Mouse (Mus musculus): Measurements from ENCODE around the gene Cryba2. TPM values are rescaled to one million over a fixed set of nuclear protein-coding genes. Genes with fewer than 3 reads are reported as not detected.

The Cryba2 gene
- polyA plus RNA-seq, 1 experiment from 2014 or later, result not detected

GRCm38 (mm10) chr1:74915706-74916105, 22.8 kb upstream of the Cryba2 start:
- H3K4me2 ChIP-seq (ENCODE audit: low read length), result peak overlapping the region; percentile 32
- H3K36me3 ChIP-seq (ENCODE audit: control insufficient read depth, insufficient read depth), result no peaks in the 10 kb centered on the region
- H3K4me3 ChIP-seq (replicated peaks; ENCODE audit: low read length), result no peak overlapping the region
- H3K4me1 ChIP-seq (replicated peaks; ENCODE audit: control insufficient read depth, insufficient read depth, low read length), result 0 out of 2 replicates have a peak, but pooled peaks cover 2% of the 10 kb centered on the region
- H3K9ac ChIP-seq (replicated peaks; ENCODE audit: low read depth, low read length), result no peak overlapping the region
- no peak overlapping the region for H3K27ac ChIP-seq (ENCODE audit: low read length)
- WGBS, result 20% methylated on average over 13 of the region's 13 CpGs
- no peak for ATAC-seq
- H3K9me3 ChIP-seq (ENCODE audit: control insufficient read depth, low read length), result peaks cover 2% of the 10 kb centered on the region; the same call in 1 of the 2 replicates
- H3K27me3 ChIP-seq (replicated peaks; ENCODE audit: control insufficient read depth, insufficient read depth, low read length), result 0 out of 2 replicates have a peak, but pooled peaks cover 4% of the 10 kb centered on the region

- H3K27me3 ChIP-seq (replicated peaks; ENCODE audit: control insufficient read depth, insufficient read depth, low read length), result peaks cover 29% of the 10 kb centered on the region
- H3K4me3 ChIP-seq (replicated peaks; ENCODE audit: low read length), result no peak overlapping the region
- H3K9ac ChIP-seq (replicated peaks; ENCODE audit: low read depth, low read length), result no peak overlapping the region
- no peak overlapping the region for H3K4me2 ChIP-seq (ENCODE audit: low read length)
- no peak overlapping the region for H3K27ac ChIP-seq (ENCODE audit: low read length)
- no peaks in the 10 kb centered on the region for H3K36me3 ChIP-seq (ENCODE audit: control insufficient read depth, insufficient read depth)
- H3K4me1 ChIP-seq (replicated peaks; ENCODE audit: control insufficient read depth, insufficient read depth, low read length), result peaks cover 14% of the 10 kb centered on the region
- no peak for ATAC-seq
- WGBS, result 24% methylated on average over 6 of the region's 6 CpGs
- H3K9me3 ChIP-seq (ENCODE audit: control insufficient read depth, low read length), result no peaks in the 10 kb centered on the region
Measured at GRCm38 (mm10) chr1:74902191-74902590, 9.2 kb upstream of the Cryba2 start.

- H3K9me3 ChIP-seq (ENCODE audit: control insufficient read depth, low read length), result no peaks in the 10 kb centered on the region
- no peak overlapping the region for H3K4me3 ChIP-seq (replicated peaks; ENCODE audit: low read length)
- peaks cover 30% of the 10 kb centered on the region for H3K27me3 ChIP-seq (replicated peaks; ENCODE audit: control insufficient read depth, insufficient read depth, low read length)
- no peak overlapping the region for H3K9ac ChIP-seq (replicated peaks; ENCODE audit: low read depth, low read length)
- no peak overlapping the region for H3K4me2 ChIP-seq (ENCODE audit: low read length)
- H3K36me3 ChIP-seq (ENCODE audit: control insufficient read depth, insufficient read depth), result no peaks in the 10 kb centered on the region
- peaks cover 14% of the 10 kb centered on the region for H3K4me1 ChIP-seq (replicated peaks; ENCODE audit: control insufficient read depth, insufficient read depth, low read length)
- 2% methylated on average over 3 of the region's 3 CpGs for WGBS
- H3K27ac ChIP-seq (ENCODE audit: low read length), result no peak overlapping the region
- ATAC-seq, result no peak
Measured at GRCm38 (mm10) chr1:74901686-74902085, 8.7 kb upstream of the Cryba2 start.

GRCm38 (mm10) chr1:74900341-74901285, 7.7 kb upstream of the Cryba2 start:
- no peak for ATAC-seq
- Histone ChIP-seq H3K9me3 (ENCODE audit: control insufficient read depth, low read length) (no peaks in the 10 kb centered on the region), H3K4me3 (replicated peaks; ENCODE audit: low read length) (peak overlapping the region; percentile 36), H3K27ac (ENCODE audit: low read length) (no peak overlapping the region), H3K27me3 (replicated peaks; ENCODE audit: control insufficient read depth, insufficient read depth, low read length) (peaks cover 39% of the 10 kb centered on the region), H3K36me3 (ENCODE audit: control insufficient read depth, insufficient read depth) (no peaks in the 10 kb centered on the region), H3K4me2 (ENCODE audit: low read length) (peak overlapping the region; percentile 56), H3K4me1 (replicated peaks; ENCODE audit: control insufficient read depth, insufficient read depth, low read length) (peaks cover 14% of the 10 kb centered on the region), H3K9ac (replicated peaks; ENCODE audit: low read depth, low read length) (peak overlapping the region; percentile 37; the same call in 1 of the 2 replicates)
- under 1% methylated on average over 53 of the region's 66 CpGs for WGBS

- no peaks in the 10 kb centered on the region for H3K9me3 ChIP-seq (ENCODE audit: control insufficient read depth, low read length)
Measured at GRCm38 (mm10) chr1:74898656-74899431, 5.9 kb upstream of the Cryba2 start.

GRCm38 (mm10) chr1:74897976-74898375, 5.0 kb upstream of the Cryba2 start:
- Histone ChIP-seq H3K27ac (ENCODE audit: low read length) (no peak overlapping the region), H3K36me3 (ENCODE audit: control insufficient read depth, insufficient read depth) (no peaks in the 10 kb centered on the region), H3K4me3 (replicated peaks; ENCODE audit: low read length) (no peak overlapping the region), H3K9me3 (ENCODE audit: control insufficient read depth, low read length) (no peaks in the 10 kb centered on the region), H3K4me1 (replicated peaks; ENCODE audit: control insufficient read depth, insufficient read depth, low read length) (peaks cover 16% of the 10 kb centered on the region), H3K9ac (replicated peaks; ENCODE audit: low read depth, low read length) (no peak overlapping the region), H3K4me2 (ENCODE audit: low read length) (no peak overlapping the region), H3K27me3 (replicated peaks; ENCODE audit: control insufficient read depth, insufficient read depth, low read length) (peaks cover 58% of the 10 kb centered on the region)
- 5% methylated on average over 7 of the region's 7 CpGs for WGBS
- no peak for ATAC-seq

More at GRCm38 (mm10) chr1:74898656-74899431, 5.9 kb upstream of the Cryba2 start:
- no peak overlapping the region for H3K27ac ChIP-seq (ENCODE audit: low read length)
- H3K4me1 ChIP-seq (replicated peaks; ENCODE audit: control insufficient read depth, insufficient read depth, low read length), result peaks cover 14% of the 10 kb centered on the region
- H3K4me3 ChIP-seq (replicated peaks; ENCODE audit: low read length), result no peak overlapping the region
- no peak overlapping the region for H3K9ac ChIP-seq (replicated peaks; ENCODE audit: low read depth, low read length)
- no peaks in the 10 kb centered on the region for H3K36me3 ChIP-seq (ENCODE audit: control insufficient read depth, insufficient read depth)
- no peak for ATAC-seq
- H3K4me2 ChIP-seq (ENCODE audit: low read length), result no peak overlapping the region
- WGBS, result 12% methylated on average over 7 of the region's 10 CpGs
- peaks cover 54% of the 10 kb centered on the region for H3K27me3 ChIP-seq (replicated peaks; ENCODE audit: control insufficient read depth, insufficient read depth, low read length)

- Histone ChIP-seq H3K27ac (ENCODE audit: low read length) (no peak overlapping the region), H3K4me1 (replicated peaks; ENCODE audit: control insufficient read depth, insufficient read depth, low read length) (peaks cover 12% of the 10 kb centered on the region), H3K4me3 (replicated peaks; ENCODE audit: low read length) (no peak overlapping the region), H3K9me3 (ENCODE audit: control insufficient read depth, low read length) (no peaks in the 10 kb centered on the region), H3K4me2 (ENCODE audit: low read length) (no peak overlapping the region), H3K9ac (replicated peaks; ENCODE audit: low read depth, low read length) (no peak overlapping the region), H3K36me3 (ENCODE audit: control insufficient read depth, insufficient read depth) (no peaks in the 10 kb centered on the region), H3K27me3 (replicated peaks; ENCODE audit: control insufficient read depth, insufficient read depth, low read length) (peaks cover 74% of the 10 kb centered on the region)
- 21% methylated on average over 4 of the region's 4 CpGs for WGBS
- ATAC-seq, result no peak
Measured at GRCm38 (mm10) chr1:74894966-74895365, 2.0 kb upstream of the Cryba2 start.

- under 1% methylated on average over 39 of the region's 39 CpGs for WGBS
- H3K9ac ChIP-seq (replicated peaks; ENCODE audit: low read depth, low read length), result no peak overlapping the region
- no peak overlapping the region for H3K27ac ChIP-seq (ENCODE audit: low read length)
- peak overlapping the region; percentile 24 for H3K4me3 ChIP-seq (replicated peaks; ENCODE audit: low read length)
- no peaks in the 10 kb centered on the region for H3K36me3 ChIP-seq (ENCODE audit: control insufficient read depth, insufficient read depth)
- peak; percentile 26 for ATAC-seq
- H3K9me3 ChIP-seq (ENCODE audit: control insufficient read depth, low read length), result no peaks in the 10 kb centered on the region
- peak overlapping the region; percentile 35 for H3K4me2 ChIP-seq (ENCODE audit: low read length)
- peaks cover 77% of the 10 kb centered on the region for H3K27me3 ChIP-seq (replicated peaks; ENCODE audit: control insufficient read depth, insufficient read depth, low read length)
- H3K4me1 ChIP-seq (replicated peaks; ENCODE audit: control insufficient read depth, insufficient read depth, low read length), result peaks cover 7% of the 10 kb centered on the region
Measured at GRCm38 (mm10) chr1:74892351-74893133, 401 bp downstream of the Cryba2 start.

All from forebrain, embryonic 16.5 days (tissue).